Mouse (Mus musculus) spleen, adult 2 months (tissue): ENCODE data around the gene Matk. TPM values are rescaled to one million over a fixed set of nuclear protein-coding genes. Genes with fewer than 3 reads are reported as not detected.

Source experiments
- DNase-seq, 2 experiments: peaks; one replicate each; pipeline versions ENCODE4 v3.0.0 to v3.0.0-alpha.2; 2012 to 2021; ENCODE audit warnings: low spot score in 2 of 2, low read depth in 1 of 2
- H3K27ac ChIP-seq: fragments of 200-500 bp; 2 replicates; pipeline ENCODE4 v1.5.1; 2012; ENCODE audit warnings: low read length, inconsistent platforms; ENCODE audit not compliant: insufficient read depth
- H3K27me3 ChIP-seq: fragments of 200-500 bp; 2 replicates; pipeline ENCODE4 v1.6.1; 2012; ENCODE audit warnings: mild to moderate bottlenecking, moderate library complexity, low read length, inconsistent platforms; ENCODE audit not compliant: control insufficient read depth, insufficient read depth
- H3K36me3 ChIP-seq: fragments of 200-500 bp; 2 replicates; pipeline ENCODE4 v1.6.1; 2012; ENCODE audit warnings: mild to moderate bottlenecking, low read length, inconsistent platforms; ENCODE audit not compliant: control insufficient read depth, insufficient read depth
- H3K4me1 ChIP-seq: fragments of 200-500 bp; 2 replicates; pipeline ENCODE4 v1.6.1; 2011; ENCODE audit warnings: inconsistent platforms; ENCODE audit not compliant: control insufficient read depth, insufficient read depth, insufficient read length
- H3K4me3 ChIP-seq: fragments of 200-500 bp; 2 replicates; pipeline ENCODE4 v1.5.1; 2011; ENCODE audit warnings: mild to moderate bottlenecking, inconsistent platforms; ENCODE audit not compliant: insufficient read depth, insufficient read length; ENCODE audit errors: extremely low read depth
- CTCF ChIP-seq: fragments of 200-500 bp; IDR thresholded peaks from 2 replicates; pipeline ENCODE4 v1.5.1; 2011; ENCODE audit warnings: mild to moderate bottlenecking, inconsistent platforms; ENCODE audit not compliant: insufficient read depth, insufficient read length, insufficient replicate concordance; ENCODE audit errors: extremely low read depth
- POLR2A ChIP-seq: fragments of 200-500 bp; IDR thresholded peaks from 2 replicates; pipeline ENCODE4 v1.6.1; 2011; ENCODE audit warnings: low read depth, low read length, inconsistent platforms
- WGBS: fragments of 180-500 bp; shearing (Covaris S2); methylation state at CpG from one replicate; pipeline ENCODE4 v1.1.7; 2018; 5-methylcytosine and 5-hydroxymethylcytosine counted together
- polyA plus RNA-seq: library from polyadenylated mRNA; depleted of rRNA; stranded (reverse); fragments of >200 nt; gene quantifications from 2 replicates; pipeline ENCODE4 v1.2.3, GENCODE M21; 2012

The Matk gene
- polyA plus RNA-seq, 1 experiment: 22.5 TPM

GRCm38 (mm10) chr10:81285694-81286450 is 33.1 kb downstream of the Matk start:
- no peak for TF ChIP-seq POLR2A
- TF ChIP-seq CTCF: no peak
- H3K4me1 ChIP-seq: peaks cover 6% of the 10 kb centered on the region; the same call in 1 of the 2 replicates
- no peaks in the 10 kb centered on the region for H3K27me3 ChIP-seq
- 3% methylated on average over 54 of the region's 54 CpGs for WGBS
- H3K36me3 ChIP-seq: no peaks in the 10 kb centered on the region; the same call in 1 of the 2 replicates
- DNase-seq: peak; percentile 78 to 92
- H3K4me3 ChIP-seq: peak overlapping the region; percentile 62
- H3K27ac ChIP-seq: peak overlapping the region; percentile 53

- H3K4me1 ChIP-seq: peaks cover 12% of the 10 kb centered on the region; the same call in 1 of the 2 replicates
- no peak for DNase-seq
- no peak for TF ChIP-seq CTCF
- no peak for TF ChIP-seq POLR2A
- H3K4me3 ChIP-seq: no peak overlapping the region
- 45% methylated on average over 6 of the region's 6 CpGs for WGBS
- no peaks in the 10 kb centered on the region for H3K27me3 ChIP-seq
- H3K36me3 ChIP-seq: no peaks in the 10 kb centered on the region
- H3K27ac ChIP-seq: no peak overlapping the region
These were observed 33.9 kb downstream of the Matk start for GRCm38 (mm10) chr10:81286586-81286985.

GRCm38 (mm10) chr10:81287513-81288157 is 34.9 kb downstream of the Matk start:
- TF ChIP-seq POLR2A: no peak
- peak; percentile 66; the same call in 1 of the 2 replicates for TF ChIP-seq CTCF
- Histone ChIP-seq H3K4me3 (no peak overlapping the region), H3K36me3 (no peaks in the 10 kb centered on the region), H3K27me3 (no peaks in the 10 kb centered on the region), H3K4me1 (peaks cover 15% of the 10 kb centered on the region; the same call in 1 of the 2 replicates), H3K27ac (no peak overlapping the region)
- peak in 1 of 2 experiments; percentile 64 for DNase-seq
- WGBS: 74% methylated on average over 8 of the region's 8 CpGs

DNA sequence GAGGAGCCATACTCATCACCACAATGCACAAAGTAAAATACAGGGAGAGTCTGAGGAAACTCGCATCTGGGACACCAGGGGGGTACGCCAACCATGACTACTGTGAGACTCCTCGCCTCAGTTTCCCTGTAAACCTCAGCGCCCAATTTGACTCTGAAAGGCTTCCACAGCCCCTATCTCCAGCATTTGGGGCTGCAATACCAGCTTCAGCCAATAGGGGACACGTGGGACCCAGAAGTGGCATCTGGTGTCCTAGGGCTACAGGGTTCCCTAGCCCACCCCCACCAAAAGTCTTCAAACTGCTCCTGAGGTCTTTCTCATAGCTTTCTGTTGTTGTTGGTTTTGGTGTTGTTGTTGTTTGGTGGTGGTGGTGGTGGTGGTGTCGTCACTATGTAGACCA is 35.9 kb downstream of the Matk start:
- Histone ChIP-seq H3K4me1 (peaks cover 16% of the 10 kb centered on the region; the same call in 1 of the 2 replicates), H3K4me3 (no peak overlapping the region), H3K27ac (no peak overlapping the region), H3K27me3 (no peaks in the 10 kb centered on the region), H3K36me3 (no peaks in the 10 kb centered on the region)
- no peak for TF ChIP-seq POLR2A
- TF ChIP-seq CTCF: no peak
- peak in 1 of 2 experiments; percentile 35 for DNase-seq
- WGBS: 44% methylated on average over 6 of the region's 6 CpGs

DNA sequence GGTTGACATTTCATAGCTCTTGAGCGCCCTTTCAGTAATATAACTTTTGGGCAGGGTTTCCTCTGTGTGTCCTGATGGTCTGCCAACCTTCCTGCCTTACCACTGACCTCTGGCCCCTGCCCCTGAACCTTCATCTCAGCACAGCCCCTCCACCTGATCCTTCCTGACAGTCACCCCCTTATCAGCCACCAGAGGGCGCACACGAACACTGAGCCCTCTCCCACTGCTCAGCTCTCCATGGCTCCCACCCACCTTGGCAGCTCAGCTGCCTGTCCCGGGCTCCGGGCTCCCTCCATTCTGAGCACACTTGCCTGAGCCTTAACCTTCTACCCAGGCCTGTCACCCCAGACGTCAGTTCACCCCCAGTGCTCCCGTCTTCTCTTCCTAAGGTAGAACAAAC is 36.5 kb downstream of the Matk start:
- DNase-seq: peak in 1 of 2 experiments; percentile 54
- Histone ChIP-seq H3K4me1 (peaks cover 23% of the 10 kb centered on the region; the same call in 1 of the 2 replicates), H3K27me3 (no peaks in the 10 kb centered on the region), H3K4me3 (no peak overlapping the region), H3K27ac (no peak overlapping the region), H3K36me3 (no peaks in the 10 kb centered on the region)
- 14% methylated on average over 7 of the region's 7 CpGs for WGBS
- peak; percentile 94 for TF ChIP-seq CTCF
- TF ChIP-seq POLR2A: no peak

GRCm38 (mm10) chr10:81289811-81290210 is 37.1 kb downstream of the Matk start:
- no peak overlapping the region for H3K4me3 ChIP-seq
- 77% methylated on average over 14 of the region's 14 CpGs for WGBS
- H3K27me3 ChIP-seq: no peaks in the 10 kb centered on the region
- no peak for DNase-seq
- H3K27ac ChIP-seq: no peak overlapping the region
- H3K36me3 ChIP-seq: no peaks in the 10 kb centered on the region
- peaks cover 27% of the 10 kb centered on the region; the same call in 1 of the 2 replicates for H3K4me1 ChIP-seq
- no peak for TF ChIP-seq POLR2A
- no peak for TF ChIP-seq CTCF
